Mouse (Mus musculus): ENCODE data around the gene Serpinb6b. TPM values are rescaled to one million over a fixed set of nuclear protein-coding genes. Genes with fewer than 3 reads are reported as not detected.

Serpinb6b gene
- total RNA-seq, 2 experiments from 2014 or later, result 0.67 to 2.1 TPM

DNA sequence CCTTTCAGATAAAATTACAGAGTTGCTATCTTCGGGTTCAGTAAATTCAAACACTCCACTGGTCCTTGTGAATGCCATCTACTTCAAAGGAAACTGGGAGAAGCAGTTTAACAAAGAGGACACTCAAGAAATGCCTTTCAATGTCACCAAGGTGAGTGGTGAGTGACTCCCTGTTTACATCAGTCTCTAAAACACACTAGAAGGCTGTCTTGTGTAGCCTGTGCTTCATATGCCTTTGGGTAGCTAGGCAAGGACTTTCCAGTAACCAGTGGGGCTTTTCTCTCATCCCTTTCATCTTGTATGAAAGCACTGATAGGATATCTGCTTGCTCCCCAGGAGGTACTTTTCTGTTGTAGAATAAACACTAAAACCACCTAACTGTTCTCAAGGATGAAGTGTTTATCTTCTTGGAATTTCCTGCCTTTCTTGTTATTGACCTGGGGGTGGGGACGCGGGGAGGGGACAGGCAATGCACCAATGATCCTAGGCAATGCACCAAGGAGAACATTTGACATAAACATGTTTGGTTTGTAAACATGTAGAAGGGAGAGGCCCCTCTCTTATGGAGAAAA is 10.0 kb downstream of the Serpinb6b start:
- DNase-seq, result no peak

DNA sequence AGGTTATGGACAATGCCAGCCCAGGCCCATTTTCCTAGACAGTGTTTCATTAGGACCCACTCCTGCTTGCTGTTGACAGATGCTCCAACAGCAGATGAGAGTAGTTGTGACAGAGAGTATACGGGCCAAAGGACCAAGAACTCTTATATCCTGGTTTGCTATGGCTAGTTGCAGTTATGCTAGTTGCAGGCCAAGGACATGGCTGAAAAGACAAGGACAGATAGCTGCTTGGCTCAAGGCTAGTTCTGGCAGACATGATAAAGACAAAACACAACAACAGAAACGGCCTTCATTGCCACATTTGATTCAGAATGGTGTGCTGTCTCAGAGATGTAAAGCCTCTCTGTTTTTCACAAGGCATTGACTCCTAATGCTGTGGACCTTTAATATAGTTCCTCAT is 10.7 kb downstream of the Serpinb6b start:
- DNase-seq, result no peak

DNA sequence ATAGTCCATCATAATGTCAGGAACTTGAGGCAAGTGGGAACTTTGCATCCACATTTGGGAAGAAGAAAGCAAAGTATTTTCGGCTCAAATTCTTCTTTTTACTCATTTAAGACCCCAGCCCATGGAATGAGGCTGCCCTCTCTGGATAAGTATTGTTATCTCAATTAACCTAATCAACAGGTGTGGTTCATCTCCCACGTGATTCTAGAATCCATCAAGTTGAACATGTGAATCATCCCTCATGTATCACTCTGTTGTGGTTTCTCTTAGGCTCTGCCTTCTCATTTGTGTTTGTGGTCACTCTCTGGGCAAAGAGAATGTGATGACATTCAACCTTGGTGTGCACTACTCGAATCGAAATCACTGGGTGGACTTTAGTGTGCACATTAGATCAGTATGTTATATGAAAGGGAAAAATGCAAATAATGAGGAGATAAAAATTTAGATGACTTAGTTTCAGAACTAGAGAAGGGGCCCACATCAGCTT is 17.6 kb downstream of the Serpinb6b start:
- DNase-seq, result no peak

DNA sequence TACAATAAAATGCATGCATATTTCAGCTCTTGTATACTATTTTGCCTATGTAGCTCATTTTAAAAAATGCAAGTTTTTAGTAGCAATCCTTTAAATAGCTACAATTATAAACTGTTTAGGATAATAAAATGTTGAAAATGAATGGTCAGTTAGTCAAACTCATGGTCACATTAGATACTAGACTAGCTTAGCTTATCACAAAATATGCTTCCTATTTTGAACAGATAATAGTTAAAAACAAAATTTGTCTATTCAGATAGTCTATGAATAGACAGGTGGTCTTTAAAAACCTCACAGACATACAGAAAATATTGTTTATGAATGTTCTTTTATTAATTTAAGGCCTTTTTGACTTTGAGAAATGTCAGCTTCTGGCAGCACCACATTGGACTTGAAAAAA is 21.2 kb downstream of the Serpinb6b start:
- DNase-seq, result no peak

GRCm38 (mm10) chr13:32993152-32993893 is 28.3 kb downstream of the Serpinb6b start:
- no peak for DNase-seq

- no peak for DNase-seq
Observed at GRCm38 (mm10) chr13:32993894-32994242, 28.9 kb downstream of the Serpinb6b start.

DNA sequence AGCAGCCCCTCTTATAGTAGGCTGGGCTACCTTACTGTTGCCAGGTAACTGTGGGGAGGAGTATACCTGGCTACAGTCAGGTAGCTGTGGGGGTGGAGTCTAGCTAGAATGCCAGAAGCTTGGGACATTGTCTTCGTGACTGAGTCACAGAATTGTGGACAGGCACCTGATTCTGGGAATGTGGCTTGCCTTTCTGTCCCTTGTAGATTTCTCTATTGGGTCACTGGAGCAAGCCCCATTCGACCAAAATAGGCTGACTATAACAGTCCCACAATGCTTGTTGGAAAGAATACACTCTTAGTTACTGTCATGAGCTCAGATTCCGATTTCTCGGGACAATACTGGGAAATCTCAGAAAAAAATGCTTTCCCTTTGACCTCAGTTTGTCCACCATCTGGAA is 30.0 kb downstream of the Serpinb6b start:
- DNase-seq, result no peak

GRCm38 (mm10) chr13:33001341-33001740 is 36.3 kb downstream of the Serpinb6b start:
- no peak for DNase-seq

- no peak for DNase-seq
Observed at GRCm38 (mm10) chr13:33002950-33003349, 37.9 kb downstream of the Serpinb6b start, which contains the start of gene Serpinb9. Gene Serpinb9, plus strand, starts transcription at chr13:33003250.

DNA sequence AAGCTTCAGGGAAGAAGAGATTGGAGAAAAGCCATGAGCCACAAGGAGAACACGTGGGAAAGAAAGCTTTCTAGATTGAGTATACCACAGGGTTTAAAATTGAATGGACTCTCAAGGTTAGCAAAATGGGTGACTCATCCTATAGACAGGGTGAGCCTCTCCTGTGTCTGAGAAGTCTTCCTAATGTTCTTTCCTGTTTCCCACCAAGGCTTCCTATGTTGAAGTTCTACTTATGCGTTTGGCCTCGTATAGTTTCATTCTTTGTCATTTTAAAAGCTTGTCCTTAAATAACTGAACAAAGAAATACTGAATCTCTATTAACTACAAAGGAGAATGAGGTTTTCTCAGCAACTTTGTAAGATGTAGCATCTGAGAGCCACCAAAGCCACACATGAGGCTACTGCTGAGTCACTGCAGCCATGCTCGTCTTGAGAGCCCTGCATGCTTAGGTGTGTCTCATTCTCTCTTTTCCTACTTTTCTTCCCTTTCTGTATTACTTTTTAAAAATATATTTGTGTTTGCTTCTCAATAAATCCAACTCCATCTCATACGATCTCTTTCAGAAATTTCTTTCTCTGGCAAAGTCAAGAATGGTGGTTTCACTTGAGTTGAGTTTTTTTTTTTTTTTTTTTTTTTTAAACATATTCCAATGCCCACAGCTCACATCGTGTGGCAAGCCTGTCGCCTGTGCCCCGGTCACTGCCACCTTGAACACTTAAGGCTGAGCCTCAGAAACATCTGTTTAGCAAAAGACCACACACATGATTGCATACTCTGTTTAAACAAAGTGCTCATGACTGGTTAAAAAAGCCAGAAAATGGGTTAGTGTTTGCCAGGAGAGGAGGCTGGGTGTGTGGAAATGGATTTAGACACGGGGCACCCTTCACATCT is 38.8 kb downstream of the Serpinb6b start:
- no peak for DNase-seq

GRCm38 (mm10) chr13:33004414-33005105 is 39.6 kb downstream of the Serpinb6b start:
- DNase-seq, result peak; percentile 74 to 78

DNA sequence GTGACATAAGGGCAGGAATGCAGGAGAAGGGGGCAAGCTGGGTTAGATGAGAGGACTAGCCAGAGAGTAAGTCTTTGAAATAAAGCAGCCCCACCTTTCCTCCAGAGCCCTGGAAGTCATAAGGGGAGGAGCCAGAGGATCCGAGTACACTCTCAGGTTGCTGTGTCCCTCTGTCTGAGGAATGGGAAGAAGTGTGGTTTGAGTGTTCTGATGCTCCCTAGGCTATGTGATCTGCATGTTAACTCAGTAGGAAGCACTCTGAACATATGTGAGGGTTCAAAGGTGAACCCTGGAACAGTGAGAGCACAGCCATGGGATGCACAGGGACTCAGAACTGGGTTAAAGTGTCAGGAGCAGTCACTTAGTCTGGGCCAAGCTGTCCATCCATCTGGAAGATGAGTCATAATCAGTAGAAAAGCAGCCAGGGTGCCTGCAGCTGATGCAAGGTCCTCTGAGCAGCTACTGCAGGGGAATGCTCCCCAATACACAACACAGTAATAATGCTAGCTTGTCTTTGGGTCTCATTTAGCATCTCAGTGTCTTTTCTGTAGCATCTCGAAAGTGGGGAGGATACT is 40.6 kb downstream of the Serpinb6b start:
- DNase-seq, result no peak

- no peak for DNase-seq
Observed at GRCm38 (mm10) chr13:33006555-33006954, 41.5 kb downstream of the Serpinb6b start.

- DNase-seq, result no peak
Observed at GRCm38 (mm10) chr13:33012395-33012794, 47.4 kb downstream of the Serpinb6b start.

DNA sequence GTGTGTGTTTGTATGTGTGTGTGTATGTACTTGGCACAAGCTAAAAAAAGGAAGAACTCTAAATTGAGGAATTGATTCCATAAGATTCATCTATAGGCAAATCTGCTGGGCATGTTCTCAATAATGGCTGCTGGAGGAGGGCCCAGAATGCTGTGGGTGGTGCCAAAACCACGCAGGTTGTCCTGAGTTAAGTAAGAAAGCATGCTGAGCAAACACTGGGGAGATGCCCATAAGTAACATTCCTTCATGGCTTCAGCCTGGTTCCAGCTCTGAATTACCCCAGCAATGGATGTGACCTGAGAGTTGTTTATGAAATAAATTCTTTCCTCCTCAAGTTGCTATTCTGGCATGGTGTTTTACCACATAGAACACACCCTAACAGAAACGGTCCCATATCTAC is 48.3 kb downstream of the Serpinb6b start:
- no peak for DNase-seq

- no peak for DNase-seq
Observed at GRCm38 (mm10) chr13:33022371-33022770, 57.4 kb downstream of the Serpinb6b start.

DNA sequence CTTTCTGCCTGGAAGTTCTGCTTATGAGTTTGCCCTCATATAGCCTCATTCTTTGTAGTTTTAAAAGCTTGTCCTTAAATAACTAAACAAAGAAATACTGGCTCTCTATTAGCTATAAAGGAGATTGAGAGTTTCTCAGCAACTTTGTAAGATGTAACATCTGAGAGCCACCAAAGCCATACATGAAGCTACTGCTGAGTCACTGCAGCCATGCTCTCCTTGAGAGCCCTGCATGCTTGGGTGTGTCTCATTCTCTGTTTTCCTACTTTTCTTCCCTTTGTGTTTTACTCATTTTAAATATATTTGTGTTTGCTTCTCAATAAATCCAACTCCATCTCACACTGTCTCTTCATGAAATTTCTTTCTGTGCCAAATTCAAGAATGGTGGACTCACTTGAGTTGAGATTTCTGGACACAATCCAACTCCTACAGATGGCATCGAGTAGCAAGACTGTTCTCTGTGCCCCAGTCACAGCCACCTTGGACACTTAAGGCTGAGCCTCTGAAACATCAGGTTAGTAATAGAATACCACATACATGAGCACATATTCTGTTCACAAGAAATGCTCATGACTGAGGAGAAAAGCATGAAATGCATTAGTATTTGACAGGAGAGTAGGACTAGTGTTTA is 61.5 kb downstream of the Serpinb6b start:
- DNase-seq, result no peak

- no peak for DNase-seq
Observed at GRCm38 (mm10) chr13:33027244-33027643, 62.2 kb downstream of the Serpinb6b start, which contains the start of gene Serpinb9b. Gene Serpinb9b, plus strand, starts transcription at chr13:33027416.

- DNase-seq, result no peak
Observed at GRCm38 (mm10) chr13:33028146-33028545, 63.1 kb downstream of the Serpinb6b start.

DNA sequence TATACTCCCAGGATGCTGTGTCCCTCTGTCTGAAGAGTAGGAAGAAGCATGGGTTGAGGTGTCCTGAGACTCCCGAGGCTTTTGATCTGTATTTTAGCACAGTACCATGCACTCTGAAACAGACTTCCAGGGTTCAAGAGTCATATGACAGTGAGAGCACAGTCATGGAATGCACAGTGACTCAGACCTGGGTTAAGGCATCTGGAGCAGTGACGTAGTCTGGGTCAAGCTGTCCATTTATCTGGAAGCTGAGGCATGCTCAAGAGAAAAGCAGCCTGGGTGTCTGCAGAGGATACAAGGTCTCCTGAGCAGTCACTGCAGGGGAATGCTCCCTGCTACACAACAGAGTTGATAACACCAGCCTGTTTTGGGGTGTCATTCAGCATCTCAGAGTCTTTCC is 63.5 kb downstream of the Serpinb6b start:
- DNase-seq, result no peak
